Mouse (Mus musculus): ENCODE results near the gene Sfxn2. TPM values are rescaled to one million over a fixed set of nuclear protein-coding genes. Genes with fewer than 3 reads are reported as not detected.

Sfxn2 gene
- polyA plus RNA-seq, 1 experiment from 2014 or later: 3.7 TPM

GRCm38 (mm10) chr19:46532031-46532688 lies 41.0 kb upstream of the Sfxn2 start:
- Histone ChIP-seq H3K4me3 (ENCODE audit: inconsistent target) (no peak overlapping the region), H3K79me2 (ENCODE audit: inconsistent target) (no peaks in the 10 kb centered on the region)
- WGBS (ENCODE audit: missing documents): 41% methylated on average over 8 of the region's 10 CpGs

GRCm38 (mm10) chr19:46533066-46533465 lies 40.1 kb upstream of the Sfxn2 start:
- Histone ChIP-seq H3K27ac (no peak overlapping the region), H3K79me2 (ENCODE audit: inconsistent target) (no peaks in the 10 kb centered on the region), H3K36me3 (ENCODE audit: inconsistent target) (no peaks in the 10 kb centered on the region), H3K4me3 (ENCODE audit: inconsistent target) (no peak overlapping the region)
- WGBS (ENCODE audit: missing documents): 87% methylated on average over 4 of the region's 4 CpGs

More at GRCm38 (mm10) chr19:46532031-46532688, 41.0 kb upstream of the Sfxn2 start:
- Histone ChIP-seq H3K36me3 (ENCODE audit: inconsistent target) (no peaks in the 10 kb centered on the region), H3K27ac (no peak overlapping the region)

- no peaks in the 10 kb centered on the region for H3K36me3 ChIP-seq (ENCODE audit: inconsistent target)
- 90% methylated on average over 5 of the region's 5 CpGs for WGBS (ENCODE audit: missing documents)
- no peaks in the 10 kb centered on the region for H3K79me2 ChIP-seq (ENCODE audit: inconsistent target)
- no peak overlapping the region for H3K27ac ChIP-seq
- no peak overlapping the region for H3K4me3 ChIP-seq (ENCODE audit: inconsistent target)
Measured at GRCm38 (mm10) chr19:46533525-46533924, 39.6 kb upstream of the Sfxn2 start.

- Histone ChIP-seq H3K4me3 (ENCODE audit: inconsistent target) (no peak overlapping the region), H3K27ac (no peak overlapping the region), H3K79me2 (ENCODE audit: inconsistent target) (no peaks in the 10 kb centered on the region), H3K36me3 (ENCODE audit: inconsistent target) (no peaks in the 10 kb centered on the region)
- WGBS (ENCODE audit: missing documents): 81% methylated on average over 6 of the region's 6 CpGs
Measured at GRCm38 (mm10) chr19:46534542-46535098, 38.5 kb upstream of the Sfxn2 start.

GRCm38 (mm10) chr19:46537357-46537756 lies 35.8 kb upstream of the Sfxn2 start:
- H3K36me3 ChIP-seq (ENCODE audit: inconsistent target): no peaks in the 10 kb centered on the region
- H3K79me2 ChIP-seq (ENCODE audit: inconsistent target): no peaks in the 10 kb centered on the region
- 93% methylated on average over 9 of the region's 9 CpGs for WGBS (ENCODE audit: missing documents)
- H3K27ac ChIP-seq: no peak overlapping the region
- no peak overlapping the region for H3K4me3 ChIP-seq (ENCODE audit: inconsistent target)

GRCm38 (mm10) chr19:46538213-46538612 lies 35.0 kb upstream of the Sfxn2 start:
- Histone ChIP-seq H3K36me3 (ENCODE audit: inconsistent target) (no peaks in the 10 kb centered on the region), H3K79me2 (ENCODE audit: inconsistent target) (no peaks in the 10 kb centered on the region), H3K27ac (no peak overlapping the region), H3K4me3 (ENCODE audit: inconsistent target) (no peak overlapping the region)
- 88% methylated on average over 6 of the region's 6 CpGs for WGBS (ENCODE audit: missing documents)

- H3K27ac ChIP-seq: no peak overlapping the region
- H3K4me3 ChIP-seq (ENCODE audit: inconsistent target): no peak overlapping the region
- no peaks in the 10 kb centered on the region for H3K36me3 ChIP-seq (ENCODE audit: inconsistent target)
- WGBS (ENCODE audit: missing documents): 93% methylated on average over 8 of the region's 8 CpGs
- H3K79me2 ChIP-seq (ENCODE audit: inconsistent target): no peaks in the 10 kb centered on the region
Measured at GRCm38 (mm10) chr19:46542750-46543149, 30.4 kb upstream of the Sfxn2 start.

- H3K36me3 ChIP-seq (ENCODE audit: inconsistent target): peaks cover 4% of the 10 kb centered on the region; the same call in 1 of the 2 replicates
- WGBS (ENCODE audit: missing documents): 92% methylated on average over 5 of the region's 6 CpGs
- H3K79me2 ChIP-seq (ENCODE audit: inconsistent target): no peaks in the 10 kb centered on the region
- no peak overlapping the region for H3K27ac ChIP-seq
- no peak overlapping the region for H3K4me3 ChIP-seq (ENCODE audit: inconsistent target)
Measured at GRCm38 (mm10) chr19:46547565-46547964, 25.6 kb upstream of the Sfxn2 start.

- Histone ChIP-seq H3K79me2 (ENCODE audit: inconsistent target) (no peaks in the 10 kb centered on the region), H3K27ac (no peak overlapping the region), H3K4me3 (ENCODE audit: inconsistent target) (no peak overlapping the region), H3K36me3 (ENCODE audit: inconsistent target) (peaks cover 4% of the 10 kb centered on the region; the same call in 1 of the 2 replicates)
- 90% methylated on average over 8 of the region's 10 CpGs for WGBS (ENCODE audit: missing documents)
Measured at GRCm38 (mm10) chr19:46548110-46548509, 25.1 kb upstream of the Sfxn2 start.

GRCm38 (mm10) chr19:46550385-46550784 lies 22.8 kb upstream of the Sfxn2 start:
- no peak overlapping the region for H3K4me3 ChIP-seq (ENCODE audit: inconsistent target)
- no peaks in the 10 kb centered on the region for H3K79me2 ChIP-seq (ENCODE audit: inconsistent target)
- 92% methylated on average over 4 of the region's 4 CpGs for WGBS (ENCODE audit: missing documents)
- H3K36me3 ChIP-seq (ENCODE audit: inconsistent target): peaks cover 4% of the 10 kb centered on the region; the same call in 1 of the 2 replicates
- H3K27ac ChIP-seq: no peak overlapping the region

- Histone ChIP-seq H3K4me3 (ENCODE audit: inconsistent target) (no peak overlapping the region), H3K79me2 (ENCODE audit: inconsistent target) (no peaks in the 10 kb centered on the region), H3K36me3 (ENCODE audit: inconsistent target) (peaks cover 4% of the 10 kb centered on the region; the same call in 1 of the 2 replicates), H3K27ac (no peak overlapping the region)
- WGBS (ENCODE audit: missing documents): 98% methylated on average over 4 of the region's 4 CpGs
Measured at GRCm38 (mm10) chr19:46552496-46552895, 20.7 kb upstream of the Sfxn2 start.

- Histone ChIP-seq H3K79me2 (ENCODE audit: inconsistent target) (no peaks in the 10 kb centered on the region), H3K4me3 (ENCODE audit: inconsistent target) (no peak overlapping the region), H3K36me3 (ENCODE audit: inconsistent target) (peaks cover 4% of the 10 kb centered on the region; the same call in 1 of the 2 replicates), H3K27ac (no peak overlapping the region)
- 51% methylated on average over 11 of the region's 11 CpGs for WGBS (ENCODE audit: missing documents)
Measured at GRCm38 (mm10) chr19:46553541-46553955, 19.6 kb upstream of the Sfxn2 start.

- 95% methylated on average over 8 of the region's 8 CpGs for WGBS (ENCODE audit: missing documents)
- H3K79me2 ChIP-seq (ENCODE audit: inconsistent target): no peaks in the 10 kb centered on the region
- no peak overlapping the region for H3K4me3 ChIP-seq (ENCODE audit: inconsistent target)
- H3K27ac ChIP-seq: no peak overlapping the region
- H3K36me3 ChIP-seq (ENCODE audit: inconsistent target): no peaks in the 10 kb centered on the region
Measured at GRCm38 (mm10) chr19:46558009-46558408, 15.2 kb upstream of the Sfxn2 start.

GRCm38 (mm10) chr19:46558631-46559030 lies 14.5 kb upstream of the Sfxn2 start:
- H3K36me3 ChIP-seq (ENCODE audit: inconsistent target): no peaks in the 10 kb centered on the region
- WGBS (ENCODE audit: missing documents): 93% methylated on average over 12 of the region's 12 CpGs
- no peaks in the 10 kb centered on the region for H3K79me2 ChIP-seq (ENCODE audit: inconsistent target)
- no peak overlapping the region for H3K4me3 ChIP-seq (ENCODE audit: inconsistent target)
- H3K27ac ChIP-seq: no peak overlapping the region

GRCm38 (mm10) chr19:46562132-46562531 lies 11.0 kb upstream of the Sfxn2 start:
- H3K79me2 ChIP-seq (ENCODE audit: inconsistent target): no peaks in the 10 kb centered on the region
- WGBS (ENCODE audit: missing documents): no CpG with 5 or more reads among the region's 1 CpGs

More at GRCm38 (mm10) chr19:46562132-46562531, 11.0 kb upstream of the Sfxn2 start:
- Histone ChIP-seq H3K36me3 (ENCODE audit: inconsistent target) (no peaks in the 10 kb centered on the region), H3K4me3 (ENCODE audit: inconsistent target) (no peak overlapping the region), H3K27ac (no peak overlapping the region)

Data from macrophage (primary cell).